Mouse (Mus musculus) lung, postnatal 0 days (tissue): ENCODE data around the gene Eif4g3. TPM values are rescaled to one million over a fixed set of nuclear protein-coding genes. Genes with fewer than 3 reads are reported as not detected.

Experiments
- ATAC-seq: fragments of 200-750 bp; cut with Nextera tagmentation; 2 replicates; pipeline ENCODE4 v1.8.0; 2017; ENCODE audit warnings: moderate library complexity
- DNase-seq: peaks from one replicate; pipeline ENCODE4 v3.0.0-alpha.2; 2016; ENCODE audit warnings: low spot score
- H3K27ac ChIP-seq: fragments of 300-500 bp; sonication (generic); 2 replicates; pipeline ENCODE4 v1.5.1; 2014; ENCODE audit warnings: antibody characterized with exemption, mild to moderate bottlenecking, low read length, mixed read lengths
- H3K27me3 ChIP-seq: fragments of 300-500 bp; sonication (generic); replicated peaks from 2 replicates; pipeline ENCODE4 v1.6.1; 2014; ENCODE audit warnings: low read length, mixed read lengths; ENCODE audit not compliant: insufficient read depth
- H3K36me3 ChIP-seq: fragments of 300-500 bp; sonication (generic); 2 replicates; pipeline ENCODE4 v1.6.1; 2014; ENCODE audit warnings: low read length, mixed read lengths; ENCODE audit not compliant: insufficient read depth
- H3K4me1 ChIP-seq: fragments of 300-500 bp; sonication (generic); 2 replicates; pipeline ENCODE4 v1.6.1; 2014; ENCODE audit warnings: antibody characterized with exemption, low read depth, low read length, mixed read lengths; ENCODE audit not compliant: insufficient read depth
- H3K4me2 ChIP-seq: fragments of 300-500 bp; sonication (generic); replicated peaks from 2 replicates; pipeline ENCODE4 v1.6.1; 2014; ENCODE audit warnings: low read depth, mild to moderate bottlenecking, low read length, moderate library complexity, mixed read lengths
- H3K4me3 ChIP-seq: fragments of 300-500 bp; sonication (generic); 2 replicates; pipeline ENCODE4 v1.5.1; 2014; ENCODE audit warnings: low read depth, low read length
- H3K9ac ChIP-seq: fragments of 300-500 bp; sonication (generic); replicated peaks from 2 replicates; pipeline ENCODE4 v1.6.1; 2014; ENCODE audit warnings: low read depth, mild to moderate bottlenecking
- H3K9me3 ChIP-seq: fragments of 300-500 bp; sonication (generic); 2 replicates; pipeline ENCODE4 v1.6.1; 2016; ENCODE audit warnings: low read length, mixed read lengths
- CTCF ChIP-seq: IDR thresholded peaks from 2 replicates; pipeline ENCODE4 v1.5.1; 2016; ENCODE audit warnings: antibody characterized with exemption, mild to moderate bottlenecking
- EP300 ChIP-seq: IDR thresholded peaks from 2 replicates; pipeline ENCODE4 v1.6.1; 2016; ENCODE audit warnings: antibody characterized with exemption, mild to moderate bottlenecking, control low read depth
- WGBS: fragments of 180-500 bp; shearing (Covaris S2); extraction: QIAGEN DNeasy Blood & Tissue Kit; methylation state at CpG from one replicate; pipeline ENCODE4 v1.1.7; 2014; 5-methylcytosine and 5-hydroxymethylcytosine counted together
- polyA plus RNA-seq: library from polyadenylated mRNA; unstranded; fragments of >200 nt; fragmentation: Nextera tagmentation; extraction: Ambion mirVana; gene quantifications from 2 replicates; pipeline ENCODE4 v1.2.1, GENCODE M21; 2015

The Eif4g3 gene
- polyA plus RNA-seq, 1 experiment from 2014 or later = 17.2 TPM

- 45% methylated on average over 8 of the region's 8 CpGs for WGBS
These were observed 37.9 kb upstream of the Eif4g3 start for GRCm38 (mm10) chr4:137954926-137955396.

DNA sequence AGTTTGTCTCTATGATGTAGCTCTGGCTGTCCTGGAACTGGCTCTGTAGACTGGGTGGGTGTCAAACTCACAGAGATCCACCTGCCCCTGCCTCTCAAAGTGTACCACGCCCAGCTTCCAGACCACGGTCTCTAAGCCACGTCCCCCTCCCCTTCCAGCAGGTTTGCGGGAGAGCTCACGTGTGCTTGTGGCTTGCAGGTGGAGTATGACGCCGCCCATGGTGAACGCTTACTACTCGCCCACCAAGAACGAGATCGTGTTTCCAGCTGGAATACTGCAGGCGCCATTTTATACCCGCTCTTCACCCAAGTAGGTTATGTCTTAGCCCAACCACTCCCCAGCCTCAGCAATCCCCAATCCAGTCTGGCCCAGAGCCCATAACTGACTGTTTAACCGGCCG lies 36.6 kb upstream of the Eif4g3 start:
- no peak overlapping the region for H3K4me2 ChIP-seq
- no peak for TF ChIP-seq CTCF
- TF ChIP-seq EP300 = no peak
- H3K4me3 ChIP-seq = no peak overlapping the region
- no peaks in the 10 kb centered on the region for H3K4me1 ChIP-seq
- H3K27ac ChIP-seq = no peak overlapping the region
- H3K36me3 ChIP-seq = peaks cover 15% of the 10 kb centered on the region; the same call in 1 of the 2 replicates
- no peaks in the 10 kb centered on the region for H3K27me3 ChIP-seq
- no peak overlapping the region for H3K9ac ChIP-seq
- ATAC-seq (no peak), DNase-seq (no peak)
- H3K9me3 ChIP-seq = no peaks in the 10 kb centered on the region
- 92% methylated on average over 15 of the region's 15 CpGs for WGBS

More at GRCm38 (mm10) chr4:137954926-137955396, 37.9 kb upstream of the Eif4g3 start:
- DNase-seq (peak; percentile 90), ATAC-seq (peak; percentile 92)
- Histone ChIP-seq H3K27me3 (no peaks in the 10 kb centered on the region), H3K4me1 (no peaks in the 10 kb centered on the region), H3K4me3 (no peak overlapping the region), H3K9ac (no peak overlapping the region), H3K9me3 (no peaks in the 10 kb centered on the region), H3K27ac (peak overlapping the region; percentile 21; the same call in 1 of the 2 replicates), H3K4me2 (no peak overlapping the region), H3K36me3 (peaks cover 23% of the 10 kb centered on the region; the same call in 1 of the 2 replicates)
- TF ChIP-seq CTCF (peak; percentile 54), EP300 (peak; percentile 100)

- ATAC-seq = no peak
- Histone ChIP-seq H3K4me3 (no peak overlapping the region), H3K36me3 (peaks cover 25% of the 10 kb centered on the region), H3K4me1 (no peaks in the 10 kb centered on the region), H3K27ac (peak overlapping the region; percentile 51; the same call in 1 of the 2 replicates), H3K9ac (no peak overlapping the region), H3K4me2 (no peak overlapping the region), H3K9me3 (no peaks in the 10 kb centered on the region), H3K27me3 (no peaks in the 10 kb centered on the region)
- WGBS = 57% methylated on average over 13 of the region's 13 CpGs
- no peak for DNase-seq
- TF ChIP-seq EP300 = no peak
- peak; percentile 69 for TF ChIP-seq CTCF
These were observed 32.7 kb upstream of the Eif4g3 start for GRCm38 (mm10) chr4:137959889-137960665.

GRCm38 (mm10) chr4:137960757-137961156 lies 32.1 kb upstream of the Eif4g3 start:
- DNase-seq (peak; percentile 82), ATAC-seq (peak; percentile 92)

DNA sequence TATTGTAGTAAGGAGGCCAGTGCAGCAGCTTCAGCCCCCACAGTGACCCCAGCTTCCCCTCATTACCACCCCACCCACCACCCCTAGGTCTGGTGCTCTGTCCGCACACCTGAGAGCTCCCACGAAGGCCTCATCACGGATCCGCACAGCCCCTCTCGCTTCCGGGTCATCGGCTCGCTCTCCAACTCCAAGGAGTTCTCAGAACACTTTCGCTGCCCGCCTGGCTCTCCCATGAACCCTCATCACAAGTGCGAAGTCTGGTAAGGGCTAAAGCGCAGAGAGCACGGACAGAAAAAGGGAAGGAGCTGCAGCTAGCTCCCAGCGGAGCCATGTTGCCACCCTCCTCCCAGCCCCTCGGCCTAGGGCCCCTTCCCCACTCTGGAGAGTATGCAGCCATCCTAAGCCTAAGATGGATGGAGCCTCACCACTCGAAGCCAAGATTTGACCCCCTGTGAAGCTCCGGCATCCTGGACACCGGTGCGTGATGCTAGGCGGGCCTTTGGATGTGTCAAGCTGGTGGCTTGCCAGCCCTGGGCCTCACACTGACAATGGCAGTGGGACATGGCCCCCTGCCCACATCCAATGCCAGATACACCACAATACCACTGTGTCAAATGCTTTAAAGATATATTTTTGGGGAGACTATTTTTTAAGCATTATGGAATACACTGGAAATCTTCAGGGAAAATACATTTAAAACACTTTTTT lies 30.0 kb upstream of the Eif4g3 start:
- Histone ChIP-seq H3K9me3 (no peaks in the 10 kb centered on the region), H3K36me3 (peaks cover 24% of the 10 kb centered on the region), H3K27me3 (no peaks in the 10 kb centered on the region), H3K4me1 (no peaks in the 10 kb centered on the region), H3K4me3 (no peak overlapping the region), H3K9ac (no peak overlapping the region), H3K4me2 (no peak overlapping the region), H3K27ac (no peak overlapping the region)
- WGBS = 90% methylated on average over 20 of the region's 20 CpGs
- no peak for TF ChIP-seq CTCF
- DNase-seq (no peak), ATAC-seq (no peak)

More at GRCm38 (mm10) chr4:137960757-137961156, 32.1 kb upstream of the Eif4g3 start:
- H3K9me3 ChIP-seq = no peaks in the 10 kb centered on the region
- H3K4me2 ChIP-seq = no peak overlapping the region
- H3K36me3 ChIP-seq = peaks cover 25% of the 10 kb centered on the region
- H3K9ac ChIP-seq = no peak overlapping the region
- H3K27me3 ChIP-seq = no peaks in the 10 kb centered on the region
- TF ChIP-seq CTCF = no peak
- peak; percentile 74 for TF ChIP-seq EP300
- H3K4me3 ChIP-seq = no peak overlapping the region
- peak overlapping the region; percentile 54 for H3K27ac ChIP-seq
- WGBS = 50% methylated on average over 11 of the region's 11 CpGs
- H3K4me1 ChIP-seq = no peaks in the 10 kb centered on the region

DNA sequence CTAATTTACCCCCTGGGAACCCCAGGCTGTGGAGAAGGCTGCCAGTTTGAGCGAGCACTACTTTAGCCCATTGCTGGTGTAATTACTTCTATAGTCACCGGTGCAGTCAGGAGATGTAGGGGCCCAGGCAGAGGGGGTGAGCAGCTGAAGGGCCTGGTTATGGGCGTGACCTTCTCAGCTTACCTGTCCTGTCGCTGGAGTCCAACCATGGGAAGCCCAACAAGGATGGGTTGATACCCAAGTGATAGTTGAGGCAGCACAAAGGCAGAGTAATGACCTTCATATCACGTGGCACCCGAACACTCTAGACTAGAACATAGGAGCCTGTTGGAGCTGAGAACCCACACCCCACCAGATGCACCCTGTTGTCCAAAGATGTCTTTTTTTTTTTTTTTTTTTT lies 29.4 kb upstream of the Eif4g3 start:
- no peak for ATAC-seq
- DNase-seq = no peak
- Histone ChIP-seq H3K9me3 (no peaks in the 10 kb centered on the region), H3K27me3 (no peaks in the 10 kb centered on the region), H3K4me1 (no peaks in the 10 kb centered on the region), H3K9ac (no peak overlapping the region), H3K4me3 (no peak overlapping the region), H3K27ac (no peak overlapping the region), H3K4me2 (no peak overlapping the region), H3K36me3 (peaks cover 20% of the 10 kb centered on the region)
- TF ChIP-seq CTCF = no peak
- no peak for TF ChIP-seq EP300
- whole genome bisulfite sequencing = 85% methylated on average over 6 of the region's 6 CpGs
